Mouse (Mus musculus): ENCODE results near the gene Vmn1r55. TPM values are rescaled to one million over a fixed set of nuclear protein-coding genes. Genes with fewer than 3 reads are reported as not detected.
A peak's percentile ranks its signal among the peaks of the same experiment; 100 is the strongest.
"Not testable (repeated sequence)": the region's sequence is repeated elsewhere in the genome, so short reads cannot be mapped to it uniquely, and the experiment has no call there.

Vmn1r55 gene
- polyA plus RNA-seq, 1 experiment from 2014 or later: not detected

DNA sequence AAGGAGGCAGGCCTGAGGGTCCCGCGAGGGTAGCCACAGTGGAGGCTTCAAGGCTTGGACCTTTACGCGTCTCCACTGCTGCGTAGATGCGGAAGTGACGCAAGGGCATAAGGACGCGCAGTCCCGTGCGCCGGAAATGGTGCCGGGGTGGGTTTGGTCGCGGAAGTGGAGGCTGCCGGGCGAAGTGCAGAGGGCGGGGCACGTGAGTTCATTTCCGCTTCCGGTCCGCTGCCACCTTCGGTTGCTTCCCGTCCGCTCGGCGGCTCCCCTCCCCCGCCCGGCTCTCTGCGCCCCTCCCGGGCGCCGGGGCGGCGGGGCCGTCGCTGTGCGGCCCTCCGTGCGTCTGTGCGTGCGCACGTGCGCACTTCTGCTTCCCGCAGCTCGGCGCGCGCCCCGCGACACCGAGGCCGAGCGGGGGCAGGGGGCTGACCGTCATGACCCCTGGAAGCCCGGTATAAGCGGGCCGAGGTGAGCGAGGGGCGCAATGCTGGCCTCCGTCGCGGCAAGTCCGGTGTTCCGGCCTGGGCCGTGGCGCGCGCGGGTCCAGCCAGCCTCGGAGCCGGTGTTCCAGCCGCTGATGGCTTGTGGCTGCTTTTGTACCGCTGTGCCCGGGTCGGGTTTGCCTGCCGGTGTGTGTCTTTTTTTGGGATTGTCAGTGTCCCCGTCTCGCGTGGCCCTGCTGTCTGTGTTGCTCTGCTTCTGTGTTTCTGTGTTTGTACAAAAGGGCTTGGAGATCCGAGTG lies 69.3 kb downstream of the Vmn1r55 start, which contains the start of gene Epn1:
Gene Epn1, plus strand, starts transcription at position 226 of the 742 bp plus-strand sequence.
- no peaks in the 10 kb centered on the region for H3K9me3 ChIP-seq
- peak within 1 kb of the TSS; percentile 89 for H3K27ac ChIP-seq (replicated peaks)
- peak within 1 kb of the TSS; percentile 97 for H3K9ac ChIP-seq (replicated peaks)
- peak within 1 kb of the TSS; percentile 99 for H3K4me3 ChIP-seq
- H3K4me2 ChIP-seq (replicated peaks): peak within 1 kb of the TSS; percentile 83
- under 1% methylated on average over 81 of the region's 81 CpGs for WGBS
- peaks cover 53% of the 10 kb centered on the region for H3K36me3 ChIP-seq
- no peaks in the 10 kb centered on the region for H3K27me3 ChIP-seq
- H3K4me1 ChIP-seq: peaks cover 10% of the 10 kb centered on the region
- ATAC-seq (ENCODE audit: low FRiP score, low read depth): peak; percentile 97

GRCm38 (mm10) chr7:5079365-5080009 lies 70.0 kb downstream of the Vmn1r55 start:
- H3K27ac ChIP-seq (replicated peaks): peak overlapping the region; percentile 89
- not testable (repeated sequence) for H3K9me3 ChIP-seq, H3K4me1 ChIP-seq, H3K27me3 ChIP-seq
- WGBS: 53% methylated on average over 9 of the region's 13 CpGs
- peak overlapping the region; percentile 99 for H3K4me3 ChIP-seq
- peak overlapping the region; percentile 44; the same call in 1 of the 2 replicates for H3K9ac ChIP-seq (replicated peaks)
- peak; percentile 19 for ATAC-seq (ENCODE audit: low FRiP score, low read depth)
- peak overlapping the region; percentile 83 for H3K4me2 ChIP-seq (replicated peaks)
- peaks cover 55% of the 10 kb centered on the region for H3K36me3 ChIP-seq

Small RNA genes within 50 kb of the gene (microRNA-seq; reads per million reads assigned to microRNA genes)
- gene Gm26217: not detected

Other genes starting within 250 kb of the Vmn1r55 start
- not detected in 2 replicates for gene Gm36210, start 243.2 kb downstream of the Vmn1r55 start, polyA plus RNA-seq (2016; fragmentation: Nextera tagmentation; extraction: Ambion mirVana)
- gene Zfp628, start 234.5 kb downstream of the Vmn1r55 start, polyA plus RNA-seq (2016; fragmentation: Nextera tagmentation; extraction: Ambion mirVana): 4.7 and 4.9 TPM in 2 replicates
- gene Nat14, start 227.6 kb downstream of the Vmn1r55 start, polyA plus RNA-seq (2016; fragmentation: Nextera tagmentation; extraction: Ambion mirVana): 15.1 and 16.6 TPM in 2 replicates
- 1.6 and 2.0 TPM in 2 replicates for gene Ssc5d, start 223.9 kb downstream of the Vmn1r55 start, polyA plus RNA-seq (2016; fragmentation: Nextera tagmentation; extraction: Ambion mirVana)
- 0.18 TPM in 1 of 2 replicates, not detected in the other for gene Sbk2, start 185.3 kb downstream of the Vmn1r55 start, polyA plus RNA-seq (2016; fragmentation: Nextera tagmentation; extraction: Ambion mirVana)
- gene Sbk3, start 178.5 kb downstream of the Vmn1r55 start, polyA plus RNA-seq (2016; fragmentation: Nextera tagmentation; extraction: Ambion mirVana): 0.14 TPM in 1 of 2 replicates, not detected in the other
- gene Zfp579, start 153.5 kb downstream of the Vmn1r55 start, polyA plus RNA-seq (2016; fragmentation: Nextera tagmentation; extraction: Ambion mirVana): 60.9 and 68.8 TPM in 2 replicates
- gene Zfp524, start 135.3 kb downstream of the Vmn1r55 start, polyA plus RNA-seq (2016; fragmentation: Nextera tagmentation; extraction: Ambion mirVana): 7.5 and 9.3 TPM in 2 replicates
- gene Fiz1, start 135.0 kb downstream of the Vmn1r55 start, polyA plus RNA-seq (2016; fragmentation: Nextera tagmentation; extraction: Ambion mirVana): 69.0 and 73.4 TPM in 2 replicates
- gene Gm44973, start 134.2 kb downstream of the Vmn1r55 start, polyA plus RNA-seq (2016; fragmentation: Nextera tagmentation; extraction: Ambion mirVana): 0.25 TPM in 1 of 2 replicates, not detected in the other
- 7.6 and 7.9 TPM in 2 replicates for gene Zfp865, start 129.3 kb downstream of the Vmn1r55 start, polyA plus RNA-seq (2016; fragmentation: Nextera tagmentation; extraction: Ambion mirVana)
- 11.1 and 15.6 TPM in 2 replicates for gene Ccdc106, start 129.1 kb downstream of the Vmn1r55 start, polyA plus RNA-seq (2016; fragmentation: Nextera tagmentation; extraction: Ambion mirVana)
- not detected in 2 replicates for gene 4632433K11Rik, start 115.6 kb downstream of the Vmn1r55 start, polyA plus RNA-seq (2016; fragmentation: Nextera tagmentation; extraction: Ambion mirVana)
- gene Zfp784, start 111.2 kb downstream of the Vmn1r55 start, polyA plus RNA-seq (2016; fragmentation: Nextera tagmentation; extraction: Ambion mirVana): 5.4 and 5.8 TPM in 2 replicates
- 54.6 and 56.3 TPM in 2 replicates for gene Zfp580, start 98.1 kb downstream of the Vmn1r55 start, polyA plus RNA-seq (2016; fragmentation: Nextera tagmentation; extraction: Ambion mirVana)
- 148 and 160 TPM in 2 replicates for gene U2af2, start 87.5 kb downstream of the Vmn1r55 start, polyA plus RNA-seq (2016; fragmentation: Nextera tagmentation; extraction: Ambion mirVana)
- gene Epn1, start 69.4 kb downstream of the Vmn1r55 start, polyA plus RNA-seq (2016; fragmentation: Nextera tagmentation; extraction: Ambion mirVana): 67.3 and 69.8 TPM in 2 replicates
- not detected in 2 replicates for gene Rfpl4, start 32.7 kb downstream of the Vmn1r55 start, polyA plus RNA-seq (2016; fragmentation: Nextera tagmentation; extraction: Ambion mirVana)
- 0.41 and 0.46 TPM in 2 replicates for gene Rasl2-9, start 23.7 kb downstream of the Vmn1r55 start, polyA plus RNA-seq (2016; fragmentation: Nextera tagmentation; extraction: Ambion mirVana)
- gene Vmn1r56, start 47.1 kb upstream of the Vmn1r55 start, polyA plus RNA-seq (2016; fragmentation: Nextera tagmentation; extraction: Ambion mirVana): not detected in 2 replicates
- not detected in 2 replicates for gene Vmn1r57, start 68.8 kb upstream of the Vmn1r55 start, polyA plus RNA-seq (2016; fragmentation: Nextera tagmentation; extraction: Ambion mirVana)
- not detected in 2 replicates for gene Gm5065, start 200.9 kb upstream of the Vmn1r55 start, polyA plus RNA-seq (2016; fragmentation: Nextera tagmentation; extraction: Ambion mirVana)
- gene Nlrp2, start 201.4 kb upstream of the Vmn1r55 start, polyA plus RNA-seq (2016; fragmentation: Nextera tagmentation; extraction: Ambion mirVana): not detected in 2 replicates

All from midbrain, embryonic 12.5 days (tissue).